Mouse (Mus musculus) common myeloid progenitor, adult 5-6 weeks (primary cell): ENCODE results near the gene Tlk1. TPM values are rescaled to one million over a fixed set of nuclear protein-coding genes. Genes with fewer than 3 reads are reported as not detected.
A peak's percentile ranks its signal among the peaks of the same experiment; 100 is the strongest.

Experiments
- ATAC-seq: replicated peaks from 2 replicates; pipeline ENCODE4 v1.8.0; 2016; ENCODE audit warnings: low read depth, mild to moderate bottlenecking, moderate TSS enrichment, inconsistent platforms; ENCODE audit not compliant: poor library complexity, severe bottlenecking
- total RNA-seq: library from RNA; stranded (forward); fragments of 200-1000, 187-1606 nt; gene quantifications from 2 replicates; pipeline ENCODE4 v1.2.3, GENCODE M21; 2017

The Tlk1 gene
- total RNA-seq, 1 experiment from 2014 or later = 89.8 TPM

DNA sequence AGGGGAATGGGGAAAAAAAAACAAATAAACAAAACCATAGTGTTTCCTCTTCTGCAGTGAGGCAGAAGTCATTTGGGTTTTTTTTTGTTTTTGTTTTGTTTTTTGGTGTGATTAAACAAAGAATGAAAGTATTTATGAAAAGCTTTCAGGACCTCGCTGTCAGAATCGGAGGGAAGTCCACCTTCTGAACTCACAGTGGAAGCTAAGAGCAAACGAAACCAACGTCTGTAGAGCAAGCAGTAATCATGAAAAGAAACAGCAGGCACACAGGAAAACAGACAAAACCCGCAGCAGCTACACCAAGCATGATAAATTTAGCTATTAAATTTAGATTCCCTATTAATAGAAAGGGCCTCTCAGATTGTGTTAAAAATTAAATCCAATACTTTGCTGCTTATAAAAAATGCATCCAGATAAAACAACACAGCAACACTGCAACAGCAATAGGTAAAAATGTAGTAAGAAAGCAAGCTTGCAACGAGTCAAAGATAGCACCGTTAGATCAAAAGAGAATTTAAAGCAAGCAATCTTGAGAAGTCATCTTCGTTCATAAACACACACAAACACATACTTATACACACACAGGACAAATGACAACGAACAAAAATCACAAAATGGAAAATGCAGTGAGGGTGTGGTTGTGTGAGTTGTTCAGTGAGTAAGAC is 10.2 kb upstream of the Tlk1 start:
- no peak for ATAC-seq

DNA sequence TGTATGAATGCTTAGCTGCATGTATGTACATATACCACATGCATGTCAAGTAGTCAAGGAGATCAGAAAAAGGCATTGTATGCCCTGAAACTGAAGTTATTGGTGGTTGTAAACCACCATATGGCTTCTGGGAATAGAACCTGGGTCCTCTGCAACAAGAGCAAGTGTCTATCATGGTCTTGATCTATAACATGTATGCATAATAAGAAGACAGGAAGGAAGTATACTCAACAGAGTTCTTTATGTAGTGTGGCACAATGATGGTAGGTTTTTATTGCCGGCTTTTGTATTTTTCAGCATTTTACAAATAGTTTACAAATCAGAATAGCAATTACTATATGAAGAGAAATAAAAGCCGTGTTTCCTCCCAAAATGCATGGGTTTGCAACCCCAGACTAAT is 9.7 kb upstream of the Tlk1 start:
- ATAC-seq = no peak

DNA sequence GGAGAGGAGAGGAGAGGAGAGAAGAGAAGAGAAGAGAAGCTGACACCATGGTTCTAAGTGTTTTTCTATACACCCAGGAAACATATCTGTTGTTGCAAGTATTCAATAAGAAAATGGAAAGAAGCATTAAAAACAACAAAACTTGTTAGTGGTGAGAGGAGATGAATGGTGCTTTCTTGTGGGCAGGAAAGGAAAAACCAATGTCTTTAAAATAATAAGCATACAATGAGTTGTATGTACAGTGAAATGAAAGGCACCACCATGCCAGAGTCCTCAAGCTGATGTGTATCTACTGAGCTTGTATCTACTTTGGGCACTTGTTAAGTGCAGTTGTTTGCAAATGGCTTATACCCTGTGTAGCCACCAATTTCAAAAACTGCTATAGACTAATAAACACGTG is 7.7 kb upstream of the Tlk1 start:
- no peak for ATAC-seq

DNA sequence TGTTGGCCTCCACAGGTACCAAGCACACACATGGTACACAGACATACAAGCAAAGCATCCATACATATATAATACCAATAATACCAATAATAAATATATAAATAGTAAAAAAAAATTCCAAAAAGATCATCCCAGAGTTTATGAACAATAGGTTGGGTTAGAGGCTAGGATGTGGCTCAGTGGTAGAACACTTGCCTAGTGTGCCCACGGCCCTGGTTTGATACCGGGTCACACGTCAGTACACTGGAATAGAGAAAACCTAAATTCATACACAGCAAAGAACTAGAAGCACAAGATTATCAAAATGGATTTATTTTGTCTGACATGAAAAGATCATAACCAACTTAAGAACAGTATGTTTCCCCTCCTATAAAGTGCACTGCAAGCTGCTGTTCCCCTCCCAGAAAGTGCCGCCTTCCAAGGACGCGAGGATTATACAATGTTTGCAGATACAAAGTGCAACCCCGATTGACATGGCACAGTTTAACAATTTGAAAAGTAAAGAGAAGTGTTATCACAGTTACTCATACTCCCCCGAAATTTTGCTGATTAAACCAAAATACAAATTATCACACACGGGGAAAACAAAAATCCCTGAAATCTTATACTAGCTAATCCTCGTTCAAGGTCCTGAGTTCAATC is 6.3 kb upstream of the Tlk1 start:
- ATAC-seq = no peak

GRCm38 (mm10) chr2:70830683-70831082 is 5.2 kb upstream of the Tlk1 start:
- 0 out of 2 replicates have a peak, but pooled peaks have one; percentile 17 for ATAC-seq

GRCm38 (mm10) chr2:70829946-70830610 is 4.5 kb upstream of the Tlk1 start:
- no peak; the same call in 1 of the 2 replicates for ATAC-seq

DNA sequence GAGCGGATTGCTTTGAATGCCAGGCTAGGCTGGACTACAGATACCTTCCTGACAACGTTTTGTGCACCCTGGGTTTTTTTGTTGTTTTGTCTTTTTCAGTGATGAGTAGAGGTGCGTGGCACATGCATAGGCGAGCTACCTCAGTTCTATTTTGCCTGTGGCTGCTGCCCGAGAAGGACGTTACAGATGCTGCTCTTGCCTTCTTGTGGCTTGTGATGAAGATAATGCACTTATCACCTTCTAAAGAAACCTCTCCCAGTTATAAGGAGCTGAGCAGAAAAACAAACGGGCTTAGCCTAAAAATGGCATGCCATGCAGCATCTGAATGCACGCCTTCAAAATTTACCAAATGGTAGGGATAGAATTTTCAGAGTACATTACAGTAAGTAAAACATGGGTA is 2.3 kb upstream of the Tlk1 start:
- ATAC-seq = no peak

GRCm38 (mm10) chr2:70826436-70827230 is 1.1 kb upstream of the Tlk1 start:
- 0 out of 2 replicates have a peak, but pooled peaks have one; percentile 8 for ATAC-seq

DNA sequence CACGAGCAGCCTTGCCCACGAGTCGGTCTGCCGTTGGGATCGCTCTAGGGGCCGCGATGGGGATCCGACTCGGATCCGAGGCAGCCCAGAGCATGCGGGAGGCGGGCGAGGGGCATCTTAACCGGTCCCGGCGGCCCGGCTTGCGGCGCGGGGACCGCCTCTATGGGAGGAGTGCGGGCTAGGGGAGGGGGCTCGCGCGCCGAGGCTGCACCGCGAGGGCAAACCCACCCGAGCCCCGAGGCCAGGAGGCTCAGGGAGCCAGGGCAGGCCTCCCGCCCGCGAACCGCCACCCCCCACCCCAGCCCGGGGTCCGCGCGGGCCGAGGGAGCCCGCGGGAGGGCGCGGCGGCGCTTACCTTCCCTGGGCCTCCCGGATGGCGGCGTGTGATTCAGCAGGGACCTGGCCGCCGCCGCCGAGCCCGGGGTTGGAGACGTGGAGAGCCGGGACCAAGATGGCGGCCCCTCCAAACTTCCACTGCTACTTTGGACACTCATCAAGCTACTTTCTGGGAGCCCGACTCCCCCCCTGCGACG is 624 bp downstream of the Tlk1 start:
- peak; percentile 37 for ATAC-seq

- 0 out of 2 replicates have a peak, but pooled peaks have one; percentile 8 for ATAC-seq
Observed at GRCm38 (mm10) chr2:70823926-70824800, 1.4 kb downstream of the Tlk1 start.

- no peak for ATAC-seq
Observed at GRCm38 (mm10) chr2:70823434-70823833, 2.1 kb downstream of the Tlk1 start.

- no peak for ATAC-seq
Observed at GRCm38 (mm10) chr2:70816939-70817338, 8.6 kb downstream of the Tlk1 start.

- no peak for ATAC-seq
Observed at GRCm38 (mm10) chr2:70816016-70816415, 9.5 kb downstream of the Tlk1 start.

- no peak for ATAC-seq
Observed at GRCm38 (mm10) chr2:70813608-70814007, 11.9 kb downstream of the Tlk1 start.

GRCm38 (mm10) chr2:70811476-70811875 is 14.1 kb downstream of the Tlk1 start:
- no peak for ATAC-seq

- no peak for ATAC-seq
Observed at GRCm38 (mm10) chr2:70809921-70810320, 15.6 kb downstream of the Tlk1 start.

DNA sequence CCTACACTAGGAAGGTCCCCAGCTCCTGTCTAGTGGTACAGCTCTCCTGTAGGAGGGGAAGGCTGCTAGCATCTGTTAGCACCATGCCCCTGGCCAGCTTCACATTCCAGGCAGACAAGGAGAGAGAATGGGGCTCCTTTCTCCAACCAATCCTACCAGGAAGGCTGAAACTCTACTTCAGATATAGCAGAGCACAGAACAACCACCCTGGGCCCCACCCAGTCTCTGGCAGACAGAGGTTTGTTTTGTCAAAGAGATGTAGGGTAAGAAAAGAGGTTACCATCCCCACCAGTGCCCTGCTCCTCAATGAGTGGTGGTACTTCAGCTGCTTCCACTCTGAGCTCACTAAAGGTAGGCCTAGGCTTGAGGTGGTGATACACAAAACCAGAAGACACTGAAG is 16.8 kb downstream of the Tlk1 start:
- ATAC-seq = no peak

GRCm38 (mm10) chr2:70807678-70808077 is 17.9 kb downstream of the Tlk1 start:
- ATAC-seq = 0 out of 2 replicates have a peak, but pooled peaks have one; percentile 15

DNA sequence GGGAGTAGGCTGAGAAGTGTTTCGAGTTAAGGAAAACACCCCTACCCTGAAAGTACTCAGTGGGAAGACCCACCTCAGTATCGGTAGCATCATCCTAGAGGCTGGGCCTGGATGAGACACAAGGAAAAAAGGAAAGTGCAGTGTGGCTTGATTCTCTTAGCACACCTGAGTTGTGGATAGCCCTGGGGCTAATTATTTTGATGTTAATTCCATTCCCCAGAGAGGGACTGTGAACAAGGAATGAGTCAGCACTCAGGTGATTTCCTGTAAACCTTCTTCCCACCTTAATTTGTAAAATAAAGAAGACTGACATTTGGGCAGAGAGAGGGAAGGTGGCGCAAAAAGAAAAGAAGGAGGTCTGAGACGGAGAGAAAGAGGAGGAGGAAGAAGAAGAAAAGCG is 19.5 kb downstream of the Tlk1 start:
- ATAC-seq = no peak
